Mouse (Mus musculus) macrophage (primary cell): Measurements from ENCODE around the gene Tnrc18. TPM values are rescaled to one million over a fixed set of nuclear protein-coding genes. Genes with fewer than 3 reads are reported as not detected.

Experiments
- H3K27ac ChIP-seq: fragments of 350-480 bp; formaldehyde crosslinking; 2 replicates; pipeline ENCODE4 v1.9.0; 2021
- H3K36me3 ChIP-seq: fragments of 350-480 bp; formaldehyde crosslinking; 2 replicates; pipeline ENCODE4 v1.9.0; 2021; ENCODE audit errors: inconsistent target
- H3K4me3 ChIP-seq: fragments of 350-480 bp; formaldehyde crosslinking; 2 replicates; pipeline ENCODE4 v1.9.0; 2021; ENCODE audit errors: inconsistent target
- H3K79me2 ChIP-seq: fragments of 350-480 bp; formaldehyde crosslinking; 2 replicates; pipeline ENCODE4 v1.9.0; 2021; ENCODE audit errors: inconsistent target
- WGBS: methylation state at CpG from one replicate; pipeline ENCODE4 v1.1.7; 2026; ENCODE audit warnings: inconsistent platforms; ENCODE audit not compliant: missing documents; 5-methylcytosine and 5-hydroxymethylcytosine counted together
- polyA plus RNA-seq: library from polyadenylated mRNA; stranded (reverse); fragments of 250-400 nt; gene quantifications from 3 replicates; pipeline ENCODE4 v1.2.4, GENCODE M21; 2018; ENCODE audit warnings: inconsistent platforms

Tnrc18 gene
- polyA plus RNA-seq, 1 experiment from 2014 or later: 25.5 TPM

- H3K79me2 ChIP-seq: no peaks in the 10 kb centered on the region
- no peak overlapping the region for H3K4me3 ChIP-seq
- WGBS: 43% methylated on average over 6 of the region's 6 CpGs
- no peak overlapping the region for H3K27ac ChIP-seq
- no peaks in the 10 kb centered on the region for H3K36me3 ChIP-seq
Observed at GRCm38 (mm10) chr5:142696258-142696657, 121.2 kb downstream of the Tnrc18 start.

- Histone ChIP-seq H3K79me2 (no peaks in the 10 kb centered on the region), H3K36me3 (no peaks in the 10 kb centered on the region), H3K4me3 (no peak overlapping the region), H3K27ac (no peak overlapping the region)
- WGBS: 4% methylated on average over 12 of the region's 12 CpGs
Observed at GRCm38 (mm10) chr5:142694627-142695340, 122.7 kb downstream of the Tnrc18 start.

GRCm38 (mm10) chr5:142693738-142694430 is 123.6 kb downstream of the Tnrc18 start:
- no peak overlapping the region for H3K27ac ChIP-seq
- H3K4me3 ChIP-seq: no peak overlapping the region
- no peaks in the 10 kb centered on the region for H3K79me2 ChIP-seq
- 49% methylated on average over 7 of the region's 8 CpGs for WGBS
- H3K36me3 ChIP-seq: no peaks in the 10 kb centered on the region

- Histone ChIP-seq H3K27ac (no peak overlapping the region), H3K36me3 (no peaks in the 10 kb centered on the region), H3K4me3 (no peak overlapping the region), H3K79me2 (no peaks in the 10 kb centered on the region)
- 80% methylated on average over 12 of the region's 12 CpGs for WGBS
Observed at GRCm38 (mm10) chr5:142692971-142693737, 124.3 kb downstream of the Tnrc18 start.

- H3K36me3 ChIP-seq: no peaks in the 10 kb centered on the region
- no peaks in the 10 kb centered on the region for H3K79me2 ChIP-seq
- no peak within 1 kb of the TSS for H3K27ac ChIP-seq
- WGBS: 71% methylated on average over 14 of the region's 14 CpGs
- H3K4me3 ChIP-seq: no peak within 1 kb of the TSS
Observed at GRCm38 (mm10) chr5:142692248-142692647, 125.2 kb downstream of the Tnrc18 start, which contains the start of gene Slc29a4. Slc29a4 (plus strand) TSS chr5:142692512.

- 23% methylated on average over 3 of the region's 3 CpGs for WGBS
- Histone ChIP-seq H3K79me2 (no peaks in the 10 kb centered on the region), H3K27ac (no peak overlapping the region), H3K36me3 (no peaks in the 10 kb centered on the region), H3K4me3 (no peak overlapping the region)
Observed at GRCm38 (mm10) chr5:142690343-142690742, 127.1 kb downstream of the Tnrc18 start.

GRCm38 (mm10) chr5:142688866-142689265 is 128.6 kb downstream of the Tnrc18 start:
- Histone ChIP-seq H3K4me3 (no peak overlapping the region), H3K36me3 (no peaks in the 10 kb centered on the region), H3K79me2 (no peaks in the 10 kb centered on the region), H3K27ac (no peak overlapping the region)
- WGBS: 90% methylated on average over 6 of the region's 6 CpGs

- Histone ChIP-seq H3K27ac (no peak overlapping the region), H3K79me2 (no peaks in the 10 kb centered on the region), H3K36me3 (no peaks in the 10 kb centered on the region), H3K4me3 (no peak overlapping the region)
- WGBS: 91% methylated on average over 5 of the region's 5 CpGs
Observed at GRCm38 (mm10) chr5:142682529-142682928, 134.9 kb downstream of the Tnrc18 start.

- no peaks in the 10 kb centered on the region for H3K36me3 ChIP-seq
- H3K79me2 ChIP-seq: no peaks in the 10 kb centered on the region
- H3K4me3 ChIP-seq: no peak overlapping the region
- H3K27ac ChIP-seq: no peak overlapping the region
- 84% methylated on average over 3 of the region's 3 CpGs for WGBS
Observed at GRCm38 (mm10) chr5:142681911-142682310, 135.6 kb downstream of the Tnrc18 start.

GRCm38 (mm10) chr5:142679065-142679464 is 138.4 kb downstream of the Tnrc18 start:
- no peak overlapping the region for H3K4me3 ChIP-seq
- no peak overlapping the region for H3K27ac ChIP-seq
- no peaks in the 10 kb centered on the region for H3K79me2 ChIP-seq
- WGBS: 92% methylated on average over 1 of the region's 1 CpGs
- H3K36me3 ChIP-seq: no peaks in the 10 kb centered on the region

- no peak overlapping the region for H3K27ac ChIP-seq
- no peaks in the 10 kb centered on the region for H3K79me2 ChIP-seq
- H3K36me3 ChIP-seq: no peaks in the 10 kb centered on the region
- H3K4me3 ChIP-seq: no peak overlapping the region
- 91% methylated on average over 7 of the region's 7 CpGs for WGBS
Observed at GRCm38 (mm10) chr5:142678141-142678571, 139.3 kb downstream of the Tnrc18 start.

Other genes with a start within 250 kb of the Tnrc18 start
- gene Mmd2, start 208.9 kb downstream of the Tnrc18 start, polyA plus RNA-seq: not detected in 3 replicates
- 16.2 to 18.9 TPM (median 17.6 TPM) in 3 replicates for gene Wipi2, start 190.0 kb downstream of the Tnrc18 start, polyA plus RNA-seq
- not detected in 3 replicates for gene Slc29a4, start 125.2 kb downstream of the Tnrc18 start, polyA plus RNA-seq
- 2.5 to 5.4 TPM (median 3.5 TPM) in 3 replicates for gene Fbxl18, start 77.8 kb upstream of the Tnrc18 start, polyA plus RNA-seq
- gene Actb, start 89.1 kb upstream of the Tnrc18 start, polyA plus RNA-seq: 4,180 to 7,540 TPM (median 4,195 TPM) in 3 replicates
- gene Fscn1, start 142.7 kb upstream of the Tnrc18 start, polyA plus RNA-seq: 0.81 to 1.8 TPM (median 0.94 TPM) in 3 replicates